Mouse (Mus musculus): ENCODE measurements at regions not wholly inside any gene's neighbourhood (a gene's known extent, or its start where the extent isn't known, plus 50 kb on each side); places are given as distances from the start of the nearest gene placed in this dataset.

DNA sequence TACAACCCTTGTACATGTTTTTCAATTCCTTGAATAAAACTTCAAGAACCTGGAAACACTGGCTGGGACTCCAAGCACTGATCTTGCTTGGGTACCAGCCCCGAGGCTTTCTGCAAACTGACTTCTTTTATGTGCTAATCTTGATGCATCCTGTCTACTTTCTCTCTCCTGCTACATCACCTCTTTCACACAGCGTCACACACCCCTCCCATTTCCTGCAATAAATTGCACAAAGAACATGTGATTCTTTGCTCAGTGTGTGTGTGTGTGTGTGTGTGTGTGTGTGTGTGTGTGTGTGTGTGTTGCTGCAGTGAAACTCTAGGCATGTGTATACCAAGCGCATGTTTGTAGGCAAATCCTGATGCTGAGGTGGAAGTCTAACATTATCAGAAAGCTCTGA, 487.7 kb upstream of the Hs6st1 start:
- H3K9me3 ChIP-seq (ENCODE audit: low read depth, low read length), result no peaks in the 10 kb centered on the region
- ATAC-seq (ENCODE audit: insufficient read depth) (no peak), DNase-seq (no peak)
- no peak overlapping the region for H3K4me2 ChIP-seq
- H3K27me3 ChIP-seq (ENCODE audit: insufficient read depth, low read length), result no peaks in the 10 kb centered on the region
- no peak for TF ChIP-seq CTCF (IDR thresholded peaks at IDR 0.05; ENCODE audit: low read depth)
- H3K27ac ChIP-seq (ENCODE audit: low read depth), result no peak overlapping the region
- H3K4me3 ChIP-seq (ENCODE audit: low read depth, low read length), result no peak overlapping the region
- whole genome bisulfite sequencing, result 48% methylated on average over 3 of the region's 3 CpGs
- no peaks in the 10 kb centered on the region for H3K4me1 ChIP-seq (ENCODE audit: insufficient read depth)
- no peak overlapping the region for H3K9ac ChIP-seq
- no peaks in the 10 kb centered on the region for H3K36me3 ChIP-seq (ENCODE audit: insufficient read depth)

DNA sequence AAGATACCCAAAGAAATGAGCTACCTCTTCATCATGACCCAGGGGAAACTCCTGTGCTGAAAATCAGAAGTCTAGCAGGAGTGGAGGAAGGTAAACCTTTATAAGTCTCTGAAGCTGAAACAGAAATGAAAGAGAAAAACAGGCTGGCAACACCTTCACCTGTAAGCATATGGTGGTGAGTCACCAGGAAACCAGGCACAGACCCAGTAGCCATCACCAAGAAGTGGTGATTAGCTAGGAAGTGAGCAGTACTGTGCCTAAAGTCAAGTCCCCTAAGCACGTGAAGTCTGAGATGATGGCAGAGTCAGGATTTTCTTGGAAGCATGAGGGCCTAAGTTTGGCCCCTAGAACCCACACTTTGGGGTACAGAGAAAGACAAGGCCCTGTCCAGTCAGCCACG, 480.3 kb upstream of the Hs6st1 start:
- 92% methylated on average over 2 of the region's 2 CpGs for WGBS
- DNase-seq, result no peak
- TF ChIP-seq CTCF (IDR thresholded peaks at IDR 0.05; ENCODE audit: low read depth), result no peak
- Histone ChIP-seq H3K27me3 (ENCODE audit: insufficient read depth, low read length) (no peaks in the 10 kb centered on the region), H3K4me3 (ENCODE audit: low read depth, low read length) (no peak overlapping the region), H3K9ac (no peak overlapping the region), H3K4me1 (ENCODE audit: insufficient read depth) (no peaks in the 10 kb centered on the region), H3K36me3 (ENCODE audit: insufficient read depth) (no peaks in the 10 kb centered on the region), H3K4me2 (no peak overlapping the region), H3K27ac (ENCODE audit: low read depth) (no peak overlapping the region), H3K9me3 (ENCODE audit: low read depth, low read length) (no peaks in the 10 kb centered on the region)
- ATAC-seq (ENCODE audit: insufficient read depth), result no peak

DNA sequence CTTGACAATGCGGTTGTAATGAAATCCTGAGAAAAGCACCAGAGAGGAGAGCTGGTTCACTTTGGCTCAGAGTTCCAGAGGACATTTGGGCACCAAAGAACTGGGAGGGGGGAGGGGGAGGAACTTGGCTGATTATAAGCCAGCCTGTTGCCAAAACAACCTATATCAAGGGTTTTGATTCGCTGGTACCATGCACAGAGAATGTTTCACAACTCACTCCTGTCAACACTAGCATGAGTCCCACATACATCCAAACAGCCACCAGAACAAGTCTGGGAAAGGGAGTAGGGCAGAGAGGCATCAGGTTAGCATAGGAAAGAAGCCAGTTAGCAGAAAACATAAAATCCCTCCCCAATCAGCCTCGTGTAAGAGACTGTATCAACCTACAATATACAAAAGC, 479.3 kb upstream of the Hs6st1 start:
- no peak for ATAC-seq (ENCODE audit: insufficient read depth)
- H3K4me2 ChIP-seq, result no peak overlapping the region
- DNase-seq, result no peak
- no peaks in the 10 kb centered on the region for H3K27me3 ChIP-seq (ENCODE audit: insufficient read depth, low read length)
- no peaks in the 10 kb centered on the region for H3K36me3 ChIP-seq (ENCODE audit: insufficient read depth)
- no peak overlapping the region for H3K4me3 ChIP-seq (ENCODE audit: low read depth, low read length)
- no peaks in the 10 kb centered on the region for H3K9me3 ChIP-seq (ENCODE audit: low read depth, low read length)
- H3K27ac ChIP-seq (ENCODE audit: low read depth), result no peak overlapping the region
- 77% methylated on average over 3 of the region's 3 CpGs for WGBS
- no peak overlapping the region for H3K9ac ChIP-seq
- no peaks in the 10 kb centered on the region for H3K4me1 ChIP-seq (ENCODE audit: insufficient read depth)
- TF ChIP-seq CTCF (IDR thresholded peaks at IDR 0.05; ENCODE audit: low read depth), result no peak

DNA sequence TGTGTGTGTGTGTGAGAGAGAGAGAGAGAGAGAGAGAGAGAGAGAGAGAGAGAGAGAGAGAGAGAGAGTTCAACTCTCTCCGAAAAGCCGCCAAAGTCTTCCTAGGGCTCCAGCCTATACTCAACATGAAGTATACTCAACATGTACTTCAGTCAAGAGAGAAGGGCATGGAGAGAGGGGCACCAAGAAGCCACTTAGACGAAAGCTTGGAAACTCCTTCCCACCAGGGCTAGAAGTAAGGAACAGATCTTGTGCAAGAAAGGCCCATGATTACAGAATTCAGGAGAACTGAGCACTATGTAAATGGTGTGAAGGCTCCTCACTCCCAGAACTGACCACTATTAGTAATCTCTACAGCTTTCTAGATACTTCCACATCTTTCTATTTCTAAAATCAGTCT, 467.4 kb upstream of the Hs6st1 start:
- no peak overlapping the region for H3K9ac ChIP-seq
- H3K36me3 ChIP-seq (ENCODE audit: insufficient read depth), result no peaks in the 10 kb centered on the region
- no peak overlapping the region for H3K4me2 ChIP-seq
- ATAC-seq (ENCODE audit: insufficient read depth) (no peak), DNase-seq (no peak)
- H3K4me1 ChIP-seq (ENCODE audit: insufficient read depth), result no peaks in the 10 kb centered on the region
- no peaks in the 10 kb centered on the region for H3K27me3 ChIP-seq (ENCODE audit: insufficient read depth, low read length)
- TF ChIP-seq CTCF (IDR thresholded peaks at IDR 0.05; ENCODE audit: low read depth), result no peak
- no peak overlapping the region for H3K4me3 ChIP-seq (ENCODE audit: low read depth, low read length)
- 89% methylated on average over 3 of the region's 3 CpGs for WGBS
- no peak overlapping the region for H3K27ac ChIP-seq (ENCODE audit: low read depth)
- H3K9me3 ChIP-seq (ENCODE audit: low read depth, low read length), result no peaks in the 10 kb centered on the region

GRCm38 (mm10) chr1:35615131-35615530, 453.1 kb upstream of the Hs6st1 start:
- ATAC-seq (ENCODE audit: insufficient read depth), result no peak
- whole genome bisulfite sequencing, result 62% methylated on average over 3 of the region's 3 CpGs
- H3K4me3 ChIP-seq (ENCODE audit: low read depth, low read length), result no peak overlapping the region
- no peak overlapping the region for H3K27ac ChIP-seq (ENCODE audit: low read depth)
- no peak overlapping the region for H3K9ac ChIP-seq
- no peaks in the 10 kb centered on the region for H3K27me3 ChIP-seq (ENCODE audit: insufficient read depth, low read length)
- no peak for TF ChIP-seq CTCF (IDR thresholded peaks at IDR 0.05; ENCODE audit: low read depth)
- no peaks in the 10 kb centered on the region for H3K9me3 ChIP-seq (ENCODE audit: low read depth, low read length)
- H3K4me1 ChIP-seq (ENCODE audit: insufficient read depth), result no peaks in the 10 kb centered on the region
- no peak overlapping the region for H3K4me2 ChIP-seq
- no peaks in the 10 kb centered on the region for H3K36me3 ChIP-seq (ENCODE audit: insufficient read depth)
- no peak for DNase-seq

- ATAC-seq (ENCODE audit: insufficient read depth) (no peak), DNase-seq (no peak)
- TF ChIP-seq CTCF (IDR thresholded peaks at IDR 0.05; ENCODE audit: low read depth), result no peak
- no peak overlapping the region for H3K27ac ChIP-seq (ENCODE audit: low read depth)
- no peaks in the 10 kb centered on the region for H3K9me3 ChIP-seq (ENCODE audit: low read depth, low read length)
- H3K36me3 ChIP-seq (ENCODE audit: insufficient read depth), result no peaks in the 10 kb centered on the region
- H3K9ac ChIP-seq, result no peak overlapping the region
- H3K4me3 ChIP-seq (ENCODE audit: low read depth, low read length), result no peak overlapping the region
- H3K4me2 ChIP-seq, result no peak overlapping the region
- H3K27me3 ChIP-seq (ENCODE audit: insufficient read depth, low read length), result no peaks in the 10 kb centered on the region
- 75% methylated on average over 4 of the region's 4 CpGs for WGBS
- no peaks in the 10 kb centered on the region for H3K4me1 ChIP-seq (ENCODE audit: insufficient read depth)
Observed at GRCm38 (mm10) chr1:35619476-35619875, 448.7 kb upstream of the Hs6st1 start.

DNA sequence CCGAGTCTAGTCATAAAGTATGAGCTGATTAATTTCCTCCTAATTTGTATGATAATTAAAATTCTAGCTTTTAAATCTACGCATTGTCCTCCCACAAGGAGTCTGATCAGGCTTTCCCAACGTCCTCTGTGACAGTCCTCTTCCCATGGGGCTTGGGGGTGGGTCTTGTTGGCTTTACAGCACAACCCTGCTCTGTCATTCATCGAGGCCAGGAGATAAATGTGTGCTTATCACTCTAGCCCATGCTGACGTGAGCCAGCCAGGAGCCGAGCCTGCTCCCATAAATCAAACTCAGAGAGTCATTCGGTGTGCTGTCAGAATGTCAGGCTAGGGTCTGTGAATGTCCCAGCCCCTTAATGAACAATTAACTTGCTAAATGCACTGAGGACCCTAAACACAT, 425.6 kb upstream of the Hs6st1 start:
- Histone ChIP-seq H3K27ac (ENCODE audit: low read depth) (no peak overlapping the region), H3K9ac (no peak overlapping the region), H3K4me2 (no peak overlapping the region), H3K4me3 (ENCODE audit: low read depth, low read length) (no peak overlapping the region), H3K9me3 (ENCODE audit: low read depth, low read length) (no peaks in the 10 kb centered on the region), H3K36me3 (ENCODE audit: insufficient read depth) (no peaks in the 10 kb centered on the region), H3K4me1 (ENCODE audit: insufficient read depth) (no peaks in the 10 kb centered on the region), H3K27me3 (ENCODE audit: insufficient read depth, low read length) (no peaks in the 10 kb centered on the region)
- 24% methylated on average over 7 of the region's 7 CpGs for WGBS
- ATAC-seq (ENCODE audit: insufficient read depth), result no peak
- no peak for TF ChIP-seq CTCF (IDR thresholded peaks at IDR 0.05; ENCODE audit: low read depth)
- no peak for DNase-seq

Measured in lung, embryonic 14.5 days (tissue).